In the genomic region with DNA sequence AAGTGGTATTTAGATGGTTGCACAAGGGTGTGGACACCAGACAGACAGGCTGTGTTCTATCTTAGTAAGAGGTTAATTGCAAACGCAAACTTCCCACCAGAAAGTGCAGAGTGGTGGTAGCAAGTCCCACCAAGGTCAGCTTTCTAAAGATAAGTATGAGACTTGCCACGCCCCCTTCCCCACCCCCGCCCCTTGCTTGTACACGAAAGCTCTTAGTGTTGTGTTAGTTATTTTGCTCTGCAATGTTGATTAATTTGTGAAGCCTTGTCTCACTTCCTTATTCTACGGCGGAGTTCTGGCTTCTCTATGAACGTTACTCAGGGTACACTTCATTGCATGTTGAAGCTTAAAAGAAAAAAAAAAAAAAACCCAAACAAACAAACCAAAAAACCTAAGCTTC, we compare ENCODE assay signal across 11 mouse cellular contexts. TPM values are rescaled to one million over a fixed set of nuclear protein-coding genes. Genes with fewer than 3 reads are reported as not detected.
DNase-seq lines count a peak whose midpoint lies in the region; ATAC-seq and TF ChIP-seq lines count a peak whose summit lies in the region.
"Had no signal": no experiment of that assay in that cellular context is flagged by ENCODE, and none has a peak within 500 bp of the region (broad histone marks: within the 10 kb centered on the region; RNA-seq: fewer than 3 reads in every experiment).

No protein-coding gene starts in this region.

- no peak overlapping the region for H3K4me3 ChIP-seq in heart, embryonic 16.5 days (ENCODE audit: low read length)
- no peak overlapping the region for H3K4me3 ChIP-seq in G1E (ENCODE audit: low read depth, low read length)
- peak overlapping the region; percentile 39 for H3K4me3 ChIP-seq in erythroblast, embryonic 14.5 days (replicated peaks)
- H3K4me3 ChIP-seq in midbrain, embryonic 10.5 days, result no peak overlapping the region

- no peaks in the 10 kb centered on the region for H3K27me3 ChIP-seq in heart, embryonic 16.5 days (ENCODE audit: control insufficient read depth, insufficient read depth, low read length)
- no peaks in the 10 kb centered on the region for H3K27me3 ChIP-seq in G1E (ENCODE audit: insufficient read depth, low read length)
- H3K27me3 ChIP-seq in erythroblast, embryonic 14.5 days (ENCODE audit: control insufficient read depth), result no peaks in the 10 kb centered on the region
- H3K27me3 ChIP-seq in midbrain, embryonic 10.5 days (ENCODE audit: low read depth, poor library complexity, severe bottlenecking), result no peaks in the 10 kb centered on the region

- H3K36me3 ChIP-seq in heart, embryonic 16.5 days (ENCODE audit: control insufficient read depth, insufficient read depth), result no peaks in the 10 kb centered on the region; the same call in 1 of the 2 replicates
- H3K36me3 ChIP-seq in G1E (replicated peaks), result peaks cover 31% of the 10 kb centered on the region
- H3K36me3 ChIP-seq in erythroblast, embryonic 14.5 days (ENCODE audit: control insufficient read depth), result peaks cover 12% of the 10 kb centered on the region
- H3K36me3 ChIP-seq in midbrain, embryonic 10.5 days, result 0 out of 2 replicates have a peak, but pooled peaks cover 3% of the 10 kb centered on the region

- H3K4me1 ChIP-seq in heart, embryonic 16.5 days (ENCODE audit: control insufficient read depth, insufficient read depth, low read length), result peaks cover 11% of the 10 kb centered on the region
- peaks cover 21% of the 10 kb centered on the region for H3K4me1 ChIP-seq in G1E (ENCODE audit: insufficient read depth, low read depth, low read length)
- H3K4me1 ChIP-seq in erythroblast, embryonic 14.5 days (ENCODE audit: control insufficient read depth), result peaks cover 33% of the 10 kb centered on the region
- 0 out of 2 replicates have a peak, but pooled peaks cover 10% of the 10 kb centered on the region for H3K4me1 ChIP-seq in midbrain, embryonic 10.5 days

- WGBS in heart, embryonic 16.5 days, result 32% methylated on average over 7 of the region's 7 CpGs
- 72% methylated on average over 7 of the region's 7 CpGs for WGBS in midbrain, embryonic 10.5 days

- DNase-seq in heart, postnatal 14 days, result no peak
- peak; percentile 11 for DNase-seq in G1E (ENCODE audit: low spot score)
- DNase-seq in cerebellum, adult 11 months, result no peak
- no peak for DNase-seq in midbrain, embryonic 10.5 days (ENCODE audit: low spot score)
- DNase-seq in layer of hippocampus, postnatal 25 days (ENCODE audit: extremely low spot score in 1 of 2, low spot score in 1 of 2), result no peak
- DNase-seq: cerebellum, adult 9-10 months; layer of hippocampus, adult 9-11 months had no signal

- TF ChIP-seq CTCF in G1E (IDR thresholded peaks at IDR 0.05; ENCODE audit: low read depth, low read length), result no peak

- intact Hi-C loops in heart, postnatal 14 days (cut with DNase I), result no loop called here

- no peak overlapping the region for H3K9ac ChIP-seq in heart, embryonic 16.5 days (ENCODE audit: low read length)

- H3K4me2 ChIP-seq in heart, embryonic 16.5 days (ENCODE audit: low read depth, low read length), result peak overlapping the region; percentile 23; the same call in 1 of the 2 replicates

- no peaks in the 10 kb centered on the region for H3K9me3 ChIP-seq in heart, embryonic 16.5 days (replicated peaks; ENCODE audit: control insufficient read depth, low read length)
- H3K9me3 ChIP-seq in G1E (replicated peaks), result no peaks in the 10 kb centered on the region
- no peaks in the 10 kb centered on the region for H3K9me3 ChIP-seq in erythroblast, embryonic 14.5 days (ENCODE audit: control insufficient read depth, low read length)
- no peaks in the 10 kb centered on the region for H3K9me3 ChIP-seq in midbrain, embryonic 10.5 days (replicated peaks)

- no peak; the same call in 1 of the 2 replicates for ATAC-seq in heart, embryonic 16.5 days (replicated peaks; ENCODE audit: extremely low read depth, insufficient read depth, low FRiP score)
- ATAC-seq in G1E (ENCODE audit: extremely low read depth, insufficient number of reproducible peaks, low FRiP score, poor library complexity, severe bottlenecking), result no peak
- ATAC-seq in megakaryocyte-erythroid progenitor cell, adult 5-6 weeks (replicated peaks; ENCODE audit: low FRiP score, low TSS enrichment, poor library complexity, severe bottlenecking), result peak; percentile 53
- ATAC-seq: intestine, postnatal 0 days had no signal

- no peak overlapping the region for H3K27ac ChIP-seq in heart, embryonic 16.5 days (ENCODE audit: low read length)
- no peak overlapping the region for H3K27ac ChIP-seq in midbrain, embryonic 10.5 days (replicated peaks)

RNA-seq across cellular contexts. Expression of a gene that starts 57.1 kb away (rescaled TPM):
- 83.5 and 105 TPM in 2 replicates for polyA plus RNA-seq in heart, embryonic 16.5 days (2015; fragmentation: Nextera tagmentation; extraction: Ambion mirVana)
- total RNA-seq in heart, postnatal 14 days (2021), result 10 to 100 TPM; 34.4 to 37.8 TPM
- total RNA-seq in G1E (2014; fragmentation: Nextera tagmentation), result 70.9 and 81.8 TPM in 2 replicates
- 118 and 144 TPM in 2 replicates for total RNA-seq in G1E (2017)
- 4.9 and 8.6 TPM in 2 replicates for polyA plus RNA-seq in G1E (2012)
- polyA plus RNA-seq in erythroblast, embryonic 14.5 days (2012), result 0.12 and 0.59 TPM in 2 replicates
- 50.1 and 76.8 TPM in 2 replicates for total RNA-seq in megakaryocyte-erythroid progenitor cell, adult 5-6 weeks (2014; fragmentation: Nextera tagmentation)
- 70.2 and 98.5 TPM in 2 replicates for total RNA-seq in megakaryocyte-erythroid progenitor cell, adult 5-6 weeks (2017)
- polyA plus RNA-seq in midbrain, embryonic 10.5 days (2016; fragmentation: Nextera tagmentation; extraction: Ambion mirVana), result 155 and 165 TPM in 2 replicates
- total RNA-seq in layer of hippocampus, postnatal 25 days (2021), result 100 to 1,000 TPM; 104 to 116 TPM
